Mouse (Mus musculus) T-helper 1 cell (primary cell): ENCODE data around the gene Tsen54.

Experiments
- in situ Hi-C: fragments of 300-600 bp; cut with MboI, MseI; formaldehyde crosslinking; loops from one replicate; pipeline ENCODE4 v1.15.1; 2025; ENCODE audit warnings: high pct_unique_total_duplicates

Gene Tsen54

GRCm38 (mm10) chr11:115814605-115815450, at the start of gene Tsen54:
Gene Tsen54, plus strand, starts transcription at chr11:115814724.
- in situ Hi-C loops: loop anchor here (5.0 kb wide), 2 partner anchors 93 to 168 kb away; no protein-coding TSS in a partner anchor

DNA sequence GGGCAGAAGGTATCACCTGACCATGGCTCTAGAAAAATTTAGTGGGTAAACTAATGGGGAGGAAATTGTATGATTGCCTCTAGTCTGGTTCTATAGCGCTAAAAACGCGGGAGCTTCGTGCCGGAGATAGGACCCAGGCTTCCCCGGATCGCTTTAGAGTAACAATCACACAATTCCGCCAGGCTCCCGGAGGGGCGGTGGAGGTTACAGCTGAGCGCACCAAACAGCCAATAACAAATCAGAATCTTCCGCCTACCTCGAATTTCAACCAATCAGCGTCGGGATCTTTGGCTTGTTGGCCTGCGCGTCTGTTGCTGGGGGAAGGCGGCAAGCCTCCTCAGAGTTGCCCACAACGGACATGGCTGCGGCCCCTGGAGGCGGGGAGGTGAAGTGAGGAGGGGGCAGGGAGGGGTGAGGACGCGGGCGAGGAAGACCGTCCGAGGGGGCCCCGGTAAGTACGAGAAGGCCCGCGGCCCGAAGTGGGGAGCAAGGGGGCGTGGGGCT, 49.4 kb upstream of the Tsen54 start, which contains the start of gene Tmem94:
TSS of gene Tmem94 (plus strand) at position 331 of the 504 bp plus-strand sequence.
- in situ Hi-C loops: no loop called here

DNA sequence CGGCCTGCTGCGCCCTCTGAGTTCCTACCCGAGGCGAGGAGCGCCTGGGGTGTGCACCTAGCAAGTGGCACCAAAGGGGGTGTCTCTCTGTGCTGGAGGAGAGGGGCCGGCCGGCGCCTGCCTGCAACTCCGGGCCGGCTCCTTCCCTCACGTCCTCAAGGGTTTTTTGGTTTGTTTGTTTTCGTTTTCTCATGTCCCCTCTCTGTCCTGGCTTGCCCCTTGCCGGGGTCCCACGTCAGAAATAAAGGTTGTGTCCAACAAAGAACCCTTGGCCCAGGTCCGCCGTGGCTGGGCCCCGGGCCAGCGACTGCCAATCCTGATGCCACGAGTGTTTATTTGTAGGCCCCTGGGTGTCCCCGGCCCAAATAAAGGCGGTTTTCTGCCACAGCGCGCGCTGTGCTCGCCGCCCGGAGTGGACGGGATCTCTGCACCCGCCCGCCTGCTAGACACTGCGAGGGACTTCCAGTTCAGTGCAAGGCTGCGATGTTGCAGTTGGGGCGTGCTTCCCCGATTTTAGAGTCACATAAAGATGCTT, 48.9 kb upstream of the Tsen54 start:
- in situ Hi-C loops: no loop called here

DNA sequence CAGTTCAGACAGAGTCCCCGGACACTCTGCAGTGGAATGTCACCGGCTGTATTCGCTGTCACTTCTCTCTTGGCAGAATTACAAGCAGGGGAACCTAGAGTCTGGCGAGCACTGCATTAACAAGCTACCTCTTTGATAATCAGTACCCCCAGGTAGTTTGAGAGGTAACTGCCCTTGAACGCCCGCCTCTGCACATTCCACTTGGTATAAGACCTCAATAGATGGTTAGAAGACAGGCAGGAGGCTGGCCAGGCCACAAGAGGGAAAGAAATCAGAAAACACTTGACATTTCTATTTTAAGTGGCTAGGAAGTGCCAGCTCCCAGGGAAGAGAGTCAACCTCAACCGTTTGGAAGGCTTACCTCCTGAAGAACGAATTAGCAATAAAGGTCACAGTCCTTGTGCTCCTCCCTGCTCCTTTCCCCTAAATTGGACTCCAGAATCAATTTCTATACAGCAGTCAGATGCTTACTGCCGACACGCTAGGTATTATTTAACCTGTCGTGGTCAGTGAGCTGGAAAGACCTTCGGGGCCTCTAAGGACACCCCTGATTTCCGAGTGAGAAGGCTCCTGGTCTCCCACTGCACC, 48.1 kb upstream of the Tsen54 start:
- in situ Hi-C loops: no loop called here

GRCm38 (mm10) chr11:115766981-115767380, 47.5 kb upstream of the Tsen54 start:
- in situ Hi-C loops: no loop called here

DNA sequence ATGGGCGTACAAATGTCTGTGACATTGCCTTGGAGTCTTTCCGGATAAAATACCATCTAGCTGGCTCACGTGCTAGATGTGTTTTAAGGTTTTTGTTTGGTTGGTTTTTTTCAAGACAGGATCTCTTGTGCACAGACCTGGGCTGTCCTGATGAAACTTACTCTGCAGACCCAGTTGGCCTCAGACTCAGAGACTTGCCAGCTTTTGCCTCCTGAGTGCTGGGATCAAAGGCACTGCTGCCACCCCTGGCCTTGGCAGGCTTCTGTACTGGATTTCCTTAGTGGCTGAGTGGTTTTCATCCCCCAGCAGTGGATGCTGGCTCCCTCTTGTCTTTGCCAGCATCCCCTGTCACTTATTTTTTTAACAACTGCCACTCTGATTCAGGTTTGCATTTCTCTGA, 45.6 kb upstream of the Tsen54 start:
- in situ Hi-C loops: no loop called here

GRCm38 (mm10) chr11:115774653-115775052, 39.9 kb upstream of the Tsen54 start:
- in situ Hi-C loops: no loop called here

DNA sequence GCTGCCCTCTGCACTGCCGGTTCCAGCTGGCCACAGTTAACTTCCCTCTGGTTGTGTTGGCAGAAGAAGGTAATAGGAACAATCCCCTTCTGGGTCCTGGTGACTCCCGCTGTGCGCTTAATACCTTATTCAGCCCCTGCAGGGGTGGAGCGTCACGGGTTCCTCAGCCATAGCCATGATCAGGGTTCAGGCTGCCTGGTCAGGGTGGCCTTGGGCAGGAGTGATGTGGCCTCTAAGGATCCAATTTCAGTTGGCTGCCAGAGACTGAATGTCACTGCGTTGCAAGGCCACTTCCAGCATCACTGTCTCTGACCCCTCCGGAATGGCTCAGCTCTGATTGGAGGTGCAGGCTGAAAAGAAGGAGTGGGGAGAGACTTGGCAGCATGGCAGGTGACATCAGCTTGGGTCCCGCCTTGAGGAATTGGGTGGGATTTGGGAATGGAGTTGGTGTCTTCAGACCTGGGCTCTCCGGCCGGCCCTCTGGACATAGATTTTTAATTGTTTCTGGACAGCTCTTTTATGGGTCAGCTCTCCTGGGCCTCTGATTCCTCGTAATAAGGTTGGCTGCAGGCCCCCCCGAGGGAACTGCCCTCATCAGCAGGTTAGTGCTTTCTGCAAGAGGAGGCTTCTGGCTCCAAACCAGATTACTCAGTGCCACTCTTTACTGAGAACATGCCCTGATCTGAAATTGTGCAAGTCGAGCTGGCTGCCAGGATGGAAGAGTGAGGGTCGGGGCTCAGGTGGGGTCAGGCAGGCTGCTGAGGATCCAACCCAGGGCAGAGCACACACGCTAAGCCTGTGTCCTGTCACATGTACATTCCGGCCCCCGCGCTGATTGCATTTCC, 38.5 kb upstream of the Tsen54 start:
- in situ Hi-C loops: no loop called here

- in situ Hi-C loops: no loop called here
These were observed 37.6 kb upstream of the Tsen54 start for GRCm38 (mm10) chr11:115776954-115777353.

DNA sequence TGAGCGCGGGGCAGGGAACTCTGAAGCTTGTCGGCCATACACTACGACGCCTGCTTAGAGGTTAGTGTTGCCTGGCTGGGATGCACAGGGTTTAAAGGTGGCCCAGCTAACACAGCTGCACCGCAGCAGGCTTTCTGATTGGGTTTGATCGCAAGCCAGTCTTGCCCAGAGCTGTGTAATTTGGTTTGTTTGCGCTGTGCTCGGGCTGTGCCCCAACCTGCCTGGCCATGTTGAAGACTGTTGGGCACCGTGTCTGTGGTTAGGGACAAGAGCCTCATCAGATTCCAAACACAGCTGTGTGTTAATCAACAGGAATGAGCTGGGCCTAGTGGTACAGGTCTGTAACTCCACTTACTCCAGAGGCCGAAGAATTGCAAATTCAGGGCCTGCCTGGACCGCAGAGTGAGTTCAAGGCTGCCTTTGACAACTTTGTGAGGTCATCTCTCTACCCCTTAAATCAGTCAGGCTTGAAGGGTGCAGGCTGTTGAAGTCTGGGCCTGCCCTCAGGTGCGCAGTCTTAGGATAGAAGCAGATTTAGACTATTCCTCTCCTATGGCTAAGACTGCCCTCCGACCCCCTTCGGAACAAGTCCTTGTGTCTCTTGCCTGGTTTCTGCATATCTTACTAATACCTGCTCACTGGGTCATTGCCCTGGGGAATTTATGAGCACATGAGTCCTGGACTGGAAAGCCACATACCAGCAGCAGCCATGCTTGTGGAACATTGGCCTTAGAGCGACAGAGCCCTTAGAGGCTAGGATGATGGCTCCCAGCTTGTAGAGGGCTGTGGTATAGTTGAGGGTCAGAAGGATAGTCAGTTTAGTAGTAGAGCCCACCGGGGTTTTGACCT, 36.8 kb upstream of the Tsen54 start:
- in situ Hi-C loops: no loop called here

DNA sequence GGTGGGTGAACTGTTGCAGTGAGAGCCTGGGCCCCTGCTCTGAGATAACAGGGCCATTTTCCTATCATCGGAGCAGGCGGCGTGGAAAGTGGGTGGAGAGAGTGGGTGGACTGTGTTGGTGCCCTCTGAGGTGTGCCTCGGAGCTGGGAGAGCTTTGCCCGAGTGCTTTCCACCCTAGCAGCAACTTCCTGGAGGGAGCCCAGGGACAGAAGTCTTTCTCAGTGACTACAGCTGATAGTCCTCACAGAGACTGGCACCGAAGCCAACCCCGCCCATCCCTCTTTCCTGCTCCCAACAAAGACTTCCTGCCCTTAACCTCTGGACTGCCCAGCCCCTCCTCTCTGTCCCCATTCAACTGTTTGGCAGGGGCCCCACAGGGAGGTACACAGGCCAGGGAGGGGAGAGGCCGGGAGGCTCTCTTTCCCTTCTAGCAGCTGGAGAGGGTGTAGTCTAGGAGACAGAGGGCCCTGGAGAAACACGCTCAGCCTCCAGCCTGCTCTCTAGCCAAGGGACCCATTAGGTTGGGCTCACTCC, 35.4 kb upstream of the Tsen54 start:
- in situ Hi-C loops: no loop called here

DNA sequence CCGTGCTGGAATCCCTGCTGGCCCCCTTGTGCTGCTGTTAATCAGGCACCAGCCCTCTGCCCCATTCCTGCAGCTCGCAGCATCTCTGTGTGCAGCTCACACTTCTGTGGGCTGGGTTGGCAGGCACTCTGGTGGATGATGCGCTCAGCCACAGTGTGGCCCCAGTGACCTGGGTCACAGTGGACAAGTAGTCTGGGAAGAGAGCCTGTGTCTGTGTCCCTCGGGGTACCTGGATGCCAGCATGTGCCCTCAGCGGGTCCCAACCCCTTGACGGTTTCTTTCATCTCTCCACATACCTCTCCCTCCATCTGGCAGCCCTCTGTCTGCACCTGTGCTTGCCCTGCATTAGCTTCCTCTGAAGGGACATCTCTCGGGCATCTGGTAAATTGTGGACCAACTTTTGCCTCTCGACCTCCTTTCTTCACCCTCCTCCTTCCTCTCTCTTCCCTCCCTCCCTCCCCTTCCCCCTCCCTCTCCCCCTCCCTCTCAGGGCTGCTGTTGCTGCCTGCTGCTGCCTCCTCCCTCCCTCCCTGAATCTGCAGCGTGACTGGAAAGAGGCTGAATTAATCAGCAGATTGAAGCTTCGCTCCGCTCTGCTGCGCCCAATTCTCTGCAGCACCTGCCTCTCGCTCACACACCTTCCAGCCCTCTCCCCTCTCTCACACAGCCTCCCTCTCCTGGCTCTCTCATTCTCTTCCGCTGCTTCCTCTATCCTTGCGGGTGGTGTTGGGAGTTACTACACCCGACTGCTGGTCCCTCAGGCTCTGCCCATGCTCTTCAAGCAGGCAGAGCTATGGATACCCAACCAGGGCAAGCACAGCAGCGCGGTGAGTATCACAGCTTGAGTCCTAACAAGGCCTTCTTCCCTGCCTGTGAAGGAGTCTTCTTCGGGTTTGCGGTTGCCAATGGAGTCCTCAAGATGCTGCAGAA, 34.1 kb upstream of the Tsen54 start:
- in situ Hi-C loops: loop anchor here (5.0 kb wide), 1 partner anchor 38 kb away; no protein-coding TSS in a partner anchor

DNA sequence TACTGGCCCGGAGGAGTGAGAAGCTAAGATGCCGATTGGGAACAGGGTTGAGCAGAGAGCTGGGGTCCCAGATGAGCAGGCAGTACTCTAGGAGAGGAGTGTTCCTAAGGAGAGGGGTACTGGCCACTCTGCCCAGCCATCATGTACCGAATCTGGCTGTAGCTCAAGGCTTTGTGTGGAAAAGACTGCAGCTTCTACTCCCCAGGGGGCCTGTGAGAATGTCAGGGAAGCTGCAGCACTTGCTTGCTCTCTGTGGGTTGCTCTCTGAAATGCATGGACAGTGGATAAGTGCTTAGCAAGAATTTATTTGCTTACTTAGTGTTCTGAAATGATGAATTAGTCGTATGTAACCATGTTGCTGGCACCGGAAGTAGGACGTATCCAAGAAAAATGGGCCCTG, 28.1 kb upstream of the Tsen54 start:
- in situ Hi-C loops: no loop called here

DNA sequence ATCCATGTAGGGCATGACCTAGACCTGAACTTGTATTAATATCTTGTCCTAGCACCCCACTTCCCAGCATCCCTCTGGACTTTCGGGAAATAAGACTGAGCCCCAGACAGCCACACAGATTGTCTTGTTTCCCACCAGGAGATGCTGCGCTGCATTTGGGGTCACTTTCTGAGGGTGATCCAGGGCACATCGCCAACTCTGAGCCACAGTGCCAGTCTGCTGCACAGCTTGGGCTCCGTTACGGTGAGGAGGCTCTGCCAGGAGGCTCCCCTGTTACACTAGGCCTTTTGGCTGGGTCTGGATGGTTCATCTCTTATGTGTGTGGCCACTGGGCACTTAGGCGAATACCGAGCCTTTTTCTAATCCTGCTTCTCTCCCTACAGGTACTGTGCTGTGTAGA, 24.7 kb upstream of the Tsen54 start:
- in situ Hi-C loops: no loop called here

DNA sequence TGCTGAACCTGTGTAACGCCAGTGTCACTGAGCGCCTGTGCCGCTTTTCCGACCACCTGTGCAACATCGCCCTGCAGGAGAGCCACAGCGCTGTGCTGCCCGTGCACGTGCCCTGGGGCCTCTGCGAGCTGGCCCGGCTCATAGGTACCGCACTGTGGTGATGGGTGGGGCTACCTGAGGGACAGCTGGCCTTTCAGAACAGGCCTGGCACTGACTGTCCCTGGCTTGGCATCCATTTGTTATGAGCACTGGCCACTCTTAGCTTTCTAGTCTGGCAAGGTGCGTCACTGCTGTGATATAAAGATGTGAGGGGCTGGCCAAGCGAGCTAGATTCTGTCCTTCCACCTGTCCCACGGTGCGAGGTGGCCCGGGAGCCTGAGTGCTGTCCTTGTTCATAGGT, 22.6 kb upstream of the Tsen54 start:
- in situ Hi-C loops: no loop called here

DNA sequence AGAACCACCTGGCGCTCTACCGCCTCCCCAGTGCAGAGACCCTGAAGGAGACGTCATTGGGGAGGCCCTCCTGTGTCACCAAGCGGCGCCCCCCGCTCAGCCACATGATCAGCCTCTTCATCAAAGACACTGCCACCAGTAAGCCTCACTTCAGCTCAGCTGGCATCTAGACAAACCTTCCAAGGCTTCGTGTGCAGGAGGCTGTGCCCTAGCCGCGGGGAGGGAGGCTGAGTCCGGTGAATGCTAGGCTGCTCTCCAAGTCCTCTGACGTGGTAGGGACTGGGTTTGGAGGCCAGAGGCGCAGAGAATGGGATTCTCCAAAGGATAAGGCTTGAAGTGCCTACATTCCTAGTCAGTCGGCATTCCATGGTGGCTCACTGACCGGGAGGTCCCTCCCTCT, 22.2 kb upstream of the Tsen54 start:
- in situ Hi-C loops: no loop called here

DNA sequence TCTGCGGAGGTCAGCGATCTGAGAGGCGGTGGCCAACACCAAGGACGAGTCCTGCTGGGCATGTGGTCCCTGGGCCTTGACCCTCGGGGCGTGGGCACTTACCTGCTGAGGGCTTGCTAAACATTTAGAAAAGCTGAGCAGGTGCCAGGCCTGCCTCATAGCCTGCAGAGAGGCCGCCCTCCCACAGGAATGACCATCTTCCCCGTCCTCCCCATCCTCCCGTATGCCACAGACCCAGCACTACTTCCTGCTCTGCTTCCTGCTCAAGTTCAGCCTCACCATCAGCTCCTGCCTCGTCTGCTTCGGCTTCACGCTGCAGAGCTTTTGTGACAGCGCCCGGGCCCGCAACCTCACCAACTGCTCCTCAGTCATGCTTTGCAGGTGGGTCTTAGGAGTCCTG, 17.6 kb upstream of the Tsen54 start:
- in situ Hi-C loops: no loop called here

DNA sequence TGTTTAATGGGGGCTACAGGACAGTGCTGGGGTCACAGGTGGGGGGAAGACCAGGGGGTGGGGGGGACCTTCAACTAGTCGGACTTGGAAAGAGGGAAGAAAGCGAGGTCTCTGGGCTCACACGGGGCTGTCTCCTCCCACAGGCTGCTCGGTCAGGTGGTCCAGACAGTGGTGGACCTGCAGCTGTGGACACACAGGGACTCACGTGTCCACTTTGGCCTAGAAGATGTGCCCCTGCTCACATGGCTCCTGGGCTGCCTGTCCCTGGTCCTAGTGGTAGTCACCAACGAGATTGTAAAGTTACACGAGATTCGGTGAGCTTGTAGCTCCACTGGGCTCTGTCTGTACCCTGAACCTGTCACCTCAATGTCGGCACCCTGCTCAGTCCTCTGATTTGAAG, 16.9 kb upstream of the Tsen54 start:
- in situ Hi-C loops: no loop called here

- in situ Hi-C loops: no loop called here
These were observed 13.5 kb upstream of the Tsen54 start for GRCm38 (mm10) chr11:115800981-115801380.
